Mouse (Mus musculus) heart, embryonic 16.5 days (tissue): ENCODE results near the gene Allc. TPM values are rescaled to one million over a fixed set of nuclear protein-coding genes. Genes with fewer than 3 reads are reported as not detected.

Experiments
- ATAC-seq: fragments of 200-750 bp; cut with Nextera tagmentation; replicated peaks from 2 replicates; pipeline ENCODE4 v1.8.0; 2017; ENCODE audit warnings: moderate number of reproducible peaks; ENCODE audit not compliant: insufficient read depth, low FRiP score; ENCODE audit errors: extremely low read depth
- H3K27ac ChIP-seq: fragments of 300-500 bp; sonication (generic); 2 replicates; pipeline ENCODE4 v1.5.1; 2014; ENCODE audit warnings: mild to moderate bottlenecking, low read length, control low read depth, moderate library complexity
- H3K27me3 ChIP-seq: fragments of 300-500 bp; sonication (generic); 2 replicates; pipeline ENCODE4 v1.6.1; 2014; ENCODE audit warnings: low read length, mixed read lengths; ENCODE audit not compliant: control insufficient read depth, insufficient read depth
- H3K36me3 ChIP-seq: fragments of 300-500 bp; sonication (generic); 2 replicates; pipeline ENCODE4 v1.6.1; 2014; ENCODE audit not compliant: control insufficient read depth, insufficient read depth
- H3K4me1 ChIP-seq: fragments of 300-500 bp; sonication (generic); 2 replicates; pipeline ENCODE4 v1.6.1; 2014; ENCODE audit warnings: low read length, mixed read lengths; ENCODE audit not compliant: control insufficient read depth, insufficient read depth
- H3K4me2 ChIP-seq: fragments of 300-500 bp; sonication (generic); 2 replicates; pipeline ENCODE4 v1.6.1; 2014; ENCODE audit warnings: low read depth, mild to moderate bottlenecking, control low read depth, low read length
- H3K4me3 ChIP-seq: fragments of 300-500 bp; sonication (generic); 2 replicates; pipeline ENCODE4 v1.5.1; 2014; ENCODE audit warnings: mild to moderate bottlenecking, control low read depth, low read length
- H3K9ac ChIP-seq: fragments of 300-500 bp; sonication (generic); 2 replicates; pipeline ENCODE4 v1.6.1; 2014; ENCODE audit warnings: low read length, control low read depth
- H3K9me3 ChIP-seq: fragments of 300-500 bp; sonication (generic); replicated peaks from 2 replicates; pipeline ENCODE4 v1.6.1; 2016; ENCODE audit warnings: low read length; ENCODE audit not compliant: control insufficient read depth
- WGBS: fragments of 180-500 bp; shearing (Covaris S2); extraction: QIAGEN DNeasy Blood & Tissue Kit; methylation state at CpG from one replicate; pipeline ENCODE4 v1.1.7; 2014; 5-methylcytosine and 5-hydroxymethylcytosine counted together
- polyA plus RNA-seq: library from polyadenylated mRNA; unstranded; fragments of >200 nt; fragmentation: Nextera tagmentation; extraction: Ambion mirVana; gene quantifications from 2 replicates; pipeline ENCODE4 v1.2.1, GENCODE M21; 2015

The Allc gene
- polyA plus RNA-seq, 1 experiment from 2014 or later, result not detected

- no peaks in the 10 kb centered on the region for H3K4me1 ChIP-seq
- WGBS, result 55% methylated on average over 15 of the region's 15 CpGs
- ATAC-seq, result no peak
- H3K27me3 ChIP-seq, result no peaks in the 10 kb centered on the region; the same call in 1 of the 2 replicates
- H3K9ac ChIP-seq, result no peak within 1 kb of the TSS
- H3K4me2 ChIP-seq, result peak within 1 kb of the TSS; percentile 29; the same call in 1 of the 2 replicates
- H3K36me3 ChIP-seq, result no peaks in the 10 kb centered on the region
- H3K4me3 ChIP-seq, result no peak within 1 kb of the TSS
- no peaks in the 10 kb centered on the region for H3K9me3 ChIP-seq
- H3K27ac ChIP-seq, result no peak within 1 kb of the TSS
Observed at GRCm38 (mm10) chr12:28552299-28552698, 30.0 kb downstream of the Allc start, which contains the start of gene Dcdc2c. TSS of gene Dcdc2c (minus strand) at chr12:28552399.

GRCm38 (mm10) chr12:28551775-28552174, 30.5 kb downstream of the Allc start:
- H3K4me1 ChIP-seq, result no peaks in the 10 kb centered on the region
- peak overlapping the region; percentile 29; the same call in 1 of the 2 replicates for H3K4me2 ChIP-seq
- no peaks in the 10 kb centered on the region for H3K9me3 ChIP-seq
- WGBS, result 57% methylated on average over 18 of the region's 18 CpGs
- H3K9ac ChIP-seq, result no peak overlapping the region
- no peak for ATAC-seq
- H3K4me3 ChIP-seq, result no peak overlapping the region
- H3K36me3 ChIP-seq, result no peaks in the 10 kb centered on the region
- H3K27ac ChIP-seq, result no peak overlapping the region
- H3K27me3 ChIP-seq, result no peaks in the 10 kb centered on the region; the same call in 1 of the 2 replicates

- Histone ChIP-seq H3K4me1 (no peaks in the 10 kb centered on the region), H3K27ac (no peak overlapping the region), H3K9me3 (no peaks in the 10 kb centered on the region), H3K36me3 (no peaks in the 10 kb centered on the region), H3K4me3 (no peak overlapping the region), H3K4me2 (no peak overlapping the region), H3K9ac (no peak overlapping the region), H3K27me3 (no peaks in the 10 kb centered on the region; the same call in 1 of the 2 replicates)
- 18% methylated on average over 4 of the region's 4 CpGs for WGBS
- ATAC-seq, result no peak
Observed at GRCm38 (mm10) chr12:28548887-28549286, 33.4 kb downstream of the Allc start.

- Histone ChIP-seq H3K9ac (no peak overlapping the region), H3K9me3 (no peaks in the 10 kb centered on the region; the same call in 1 of the 2 replicates), H3K36me3 (no peaks in the 10 kb centered on the region), H3K4me1 (no peaks in the 10 kb centered on the region), H3K27me3 (no peaks in the 10 kb centered on the region), H3K4me3 (no peak overlapping the region), H3K4me2 (no peak overlapping the region), H3K27ac (no peak overlapping the region)
- 14% methylated on average over 1 of the region's 1 CpGs for WGBS
- no peak for ATAC-seq
Observed at GRCm38 (mm10) chr12:28514264-28514775, 68.0 kb downstream of the Allc start.

GRCm38 (mm10) chr12:28509699-28510280, 72.5 kb downstream of the Allc start:
- H3K4me3 ChIP-seq, result no peak overlapping the region

More at GRCm38 (mm10) chr12:28509699-28510280, 72.5 kb downstream of the Allc start:
- H3K4me2 ChIP-seq, result no peak overlapping the region
- H3K27ac ChIP-seq, result no peak overlapping the region
- WGBS, result 36% methylated on average over 5 of the region's 5 CpGs
- H3K36me3 ChIP-seq, result no peaks in the 10 kb centered on the region
- H3K9me3 ChIP-seq, result no peaks in the 10 kb centered on the region; the same call in 1 of the 2 replicates
- no peak for ATAC-seq
- no peaks in the 10 kb centered on the region for H3K27me3 ChIP-seq
- no peaks in the 10 kb centered on the region for H3K4me1 ChIP-seq
- no peak overlapping the region for H3K9ac ChIP-seq

Other genes starting within 250 kb of the Allc start
- gene Dcdc2c, start 30.1 kb downstream of the Allc start, polyA plus RNA-seq, result 0.09 and 0.16 TPM in 2 replicates
- gene Colec11, start 40.9 kb upstream of the Allc start, polyA plus RNA-seq, result 19.5 and 20.7 TPM in 2 replicates
- gene Rps7, start 53.4 kb upstream of the Allc start, polyA plus RNA-seq, result 327 and 342 TPM in 2 replicates
- 19.3 and 20.8 TPM in 2 replicates for gene Rnaseh1, start 67.1 kb upstream of the Allc start, polyA plus RNA-seq
- gene Adi1, start 92.7 kb upstream of the Allc start, polyA plus RNA-seq, result 51.1 and 54.0 TPM in 2 replicates
- gene Trappc12, start 167.9 kb upstream of the Allc start, polyA plus RNA-seq, result 34.5 and 35.2 TPM in 2 replicates
- 20.2 and 24.9 TPM in 2 replicates for gene Eipr1, start 169.3 kb upstream of the Allc start, polyA plus RNA-seq